Mouse (Mus musculus): ENCODE measurements around the gene Irgq.

DNA sequence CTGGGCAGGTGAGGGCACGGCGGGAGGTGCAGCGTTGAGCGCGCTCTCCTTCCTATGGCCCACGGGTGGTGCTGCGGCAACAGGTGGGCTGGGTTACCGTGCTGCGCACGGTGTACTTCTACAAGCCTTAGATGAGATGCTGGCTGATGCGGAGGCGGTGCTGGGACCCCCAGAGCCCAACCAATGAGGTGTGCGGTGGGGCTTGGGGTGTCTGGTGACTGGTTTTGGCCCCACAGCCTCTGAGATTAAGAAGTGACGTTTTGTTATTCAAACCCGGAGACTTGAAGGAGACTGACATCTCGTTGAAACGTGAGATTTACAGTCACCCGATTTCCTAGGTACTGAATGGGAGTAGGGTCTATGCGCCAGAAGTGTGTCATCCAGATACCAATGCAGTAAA, 3.8 kb downstream of the Irgq start:
- no peak for TF ChIP-seq MAX (IDR thresholded peaks at IDR 0.05; ENCODE audit: low read length)
- no peak for TF ChIP-seq ELF1 (IDR thresholded peaks at IDR 0.05; ENCODE audit: low read depth, low read length)
- no peak for TF ChIP-seq CTCF (conservative IDR thresholded peaks at IDR 0.05 in 1 of 2, IDR thresholded peaks at IDR 0.05 in 1 of 2; ENCODE audit: low read depth in 2 of 2, low read length in 2 of 2)
- no peak for TF ChIP-seq POLR2A (IDR thresholded peaks at IDR 0.05; ENCODE audit: low read depth, low read length)
- no peak for TF ChIP-seq MEF2A (IDR thresholded peaks at IDR 0.05; ENCODE audit: borderline replicate concordance, low read depth, low read length)

Measured in CH12.LX (cell line).